Mouse (Mus musculus) forebrain, embryonic 15.5 days (tissue): ENCODE data around the gene Adgrv1. TPM values are rescaled to one million over a fixed set of nuclear protein-coding genes. Genes with fewer than 3 reads are reported as not detected.
A peak's percentile ranks its signal among the peaks of the same experiment; 100 is the strongest.
"Not testable (repeated sequence)": the region's sequence is repeated elsewhere in the genome, so short reads cannot be mapped to it uniquely, and the experiment has no call there.

Source experiments
- ATAC-seq: fragments of 200-750 bp; cut with Nextera tagmentation; replicated peaks from 2 replicates; pipeline ENCODE4 v1.8.0; 2017; ENCODE audit warnings: mild to moderate bottlenecking, moderate TSS enrichment, moderate library complexity
- H3K27ac ChIP-seq: fragments of 300-500 bp; sonication (generic); replicated peaks from 2 replicates; pipeline ENCODE4 v1.5.1; 2015; ENCODE audit warnings: mild to moderate bottlenecking, inconsistent platforms
- H3K27me3 ChIP-seq: fragments of 300-500 bp; sonication (generic); 2 replicates; pipeline ENCODE4 v1.6.1; 2015; ENCODE audit warnings: inconsistent platforms
- H3K36me3 ChIP-seq: fragments of 300-500 bp; sonication (generic); 2 replicates; pipeline ENCODE4 v1.6.1; 2015; ENCODE audit warnings: mild to moderate bottlenecking, inconsistent platforms
- H3K4me1 ChIP-seq: fragments of 300-500 bp; sonication (generic); 2 replicates; pipeline ENCODE4 v1.6.1; 2015; ENCODE audit warnings: inconsistent platforms
- H3K4me2 ChIP-seq: fragments of 300-500 bp; sonication (generic); replicated peaks from 2 replicates; pipeline ENCODE4 v1.6.1; 2015; ENCODE audit warnings: mild to moderate bottlenecking, inconsistent platforms
- H3K4me3 ChIP-seq: fragments of 300-500 bp; sonication (generic); 2 replicates; pipeline ENCODE4 v1.5.1; 2015; ENCODE audit warnings: mild to moderate bottlenecking, inconsistent platforms
- H3K9ac ChIP-seq: fragments of 300-500 bp; sonication (generic); replicated peaks from 2 replicates; pipeline ENCODE4 v1.6.1; 2015; ENCODE audit warnings: mild to moderate bottlenecking, inconsistent platforms
- H3K9me3 ChIP-seq: fragments of 300-500 bp; sonication (generic); 2 replicates; pipeline ENCODE4 v1.6.1; 2016; ENCODE audit warnings: inconsistent platforms
- WGBS: fragments of 180-500 bp; shearing (Covaris S2); methylation state at CpG from one replicate; pipeline ENCODE4 v1.1.7; 2015; ENCODE audit warnings: mixed read lengths; 5-methylcytosine and 5-hydroxymethylcytosine counted together
- polyA plus RNA-seq: library from polyadenylated mRNA; unstranded; fragments of >200 nt; fragmentation: Nextera tagmentation; extraction: Ambion mirVana; gene quantifications from 2 replicates; pipeline ENCODE4 v1.2.1, GENCODE M21; 2015

Gene Adgrv1
- polyA plus RNA-seq, 1 experiment from 2014 or later = 17.3 TPM

GRCm38 (mm10) chr13:81644047-81644565, 11.2 kb upstream of the Adgrv1 start:
- 91% methylated on average over 11 of the region's 11 CpGs for WGBS

GRCm38 (mm10) chr13:81642491-81643149, 9.7 kb upstream of the Adgrv1 start:
- H3K9me3 ChIP-seq = no peaks in the 10 kb centered on the region
- WGBS = 57% methylated on average over 7 of the region's 7 CpGs
- H3K4me1 ChIP-seq = peaks cover 19% of the 10 kb centered on the region
- no peaks in the 10 kb centered on the region for H3K27me3 ChIP-seq
- H3K27ac ChIP-seq = peak overlapping the region; percentile 34
- ATAC-seq = no peak
- no peak overlapping the region for H3K4me3 ChIP-seq
- no peaks in the 10 kb centered on the region for H3K36me3 ChIP-seq
- H3K9ac ChIP-seq = peak overlapping the region; percentile 22; the same call in 1 of the 2 replicates
- no peak overlapping the region for H3K4me2 ChIP-seq

More at GRCm38 (mm10) chr13:81644047-81644565, 11.2 kb upstream of the Adgrv1 start:
- Histone ChIP-seq H3K4me3 (no peak overlapping the region), H3K27me3 (no peaks in the 10 kb centered on the region), H3K36me3 (no peaks in the 10 kb centered on the region), H3K9ac (no peak overlapping the region), H3K4me2 (no peak overlapping the region), H3K9me3 (no peaks in the 10 kb centered on the region), H3K27ac (no peak overlapping the region), H3K4me1 (peaks cover 19% of the 10 kb centered on the region)
- ATAC-seq = no peak

GRCm38 (mm10) chr13:81641289-81642045, 8.5 kb upstream of the Adgrv1 start:
- H3K9me3 ChIP-seq = no peaks in the 10 kb centered on the region
- no peaks in the 10 kb centered on the region for H3K36me3 ChIP-seq
- H3K27ac ChIP-seq = peak overlapping the region; percentile 62
- no peaks in the 10 kb centered on the region for H3K27me3 ChIP-seq
- H3K4me1 ChIP-seq = peaks cover 19% of the 10 kb centered on the region
- peak overlapping the region; percentile 41 for H3K4me2 ChIP-seq
- H3K4me3 ChIP-seq = 0 out of 2 replicates have a peak overlapping the region, but pooled peaks have one; percentile 17
- H3K9ac ChIP-seq = 0 out of 2 replicates have a peak overlapping the region, but pooled peaks have one; percentile 37
- 1% methylated on average over 8 of the region's 8 CpGs for WGBS
- peak; percentile 80 for ATAC-seq

- H3K4me2 ChIP-seq = no peak overlapping the region
- no peaks in the 10 kb centered on the region for H3K27me3 ChIP-seq
- H3K9me3 ChIP-seq = no peaks in the 10 kb centered on the region
- ATAC-seq = peak; percentile 27; the same call in 1 of the 2 replicates
- no peak overlapping the region for H3K9ac ChIP-seq
- no peaks in the 10 kb centered on the region for H3K36me3 ChIP-seq
- no peak overlapping the region for H3K4me3 ChIP-seq
- WGBS = 17% methylated on average over 6 of the region's 6 CpGs
- H3K4me1 ChIP-seq = peaks cover 19% of the 10 kb centered on the region
- peak overlapping the region; percentile 62; the same call in 1 of the 2 replicates for H3K27ac ChIP-seq
Measured at GRCm38 (mm10) chr13:81640881-81641280, 7.9 kb upstream of the Adgrv1 start.

GRCm38 (mm10) chr13:81639624-81640023, 6.7 kb upstream of the Adgrv1 start:
- WGBS = 4% methylated on average over 4 of the region's 4 CpGs
- H3K9ac ChIP-seq = no peak overlapping the region
- no peaks in the 10 kb centered on the region for H3K9me3 ChIP-seq
- H3K4me1 ChIP-seq = peaks cover 19% of the 10 kb centered on the region
- no peaks in the 10 kb centered on the region for H3K27me3 ChIP-seq
- no peak overlapping the region for H3K4me3 ChIP-seq
- peak; percentile 57 for ATAC-seq
- no peak overlapping the region for H3K27ac ChIP-seq
- H3K36me3 ChIP-seq = no peaks in the 10 kb centered on the region
- no peak overlapping the region for H3K4me2 ChIP-seq

- Histone ChIP-seq H3K27ac (peak overlapping the region; percentile 63; the same call in 1 of the 2 replicates), H3K4me2 (peak overlapping the region; percentile 27; the same call in 1 of the 2 replicates), H3K4me3 (peak overlapping the region; percentile 11; the same call in 1 of the 2 replicates), H3K9me3 (no peaks in the 10 kb centered on the region), H3K27me3 (no peaks in the 10 kb centered on the region), H3K36me3 (no peaks in the 10 kb centered on the region), H3K4me1 (peaks cover 44% of the 10 kb centered on the region), H3K9ac (no peak overlapping the region)
- no peak for ATAC-seq
- WGBS = 4% methylated on average over 5 of the region's 5 CpGs
Measured at GRCm38 (mm10) chr13:81630566-81630965, 2.4 kb downstream of the Adgrv1 start.

- Histone ChIP-seq H3K9ac (no peak overlapping the region), H3K4me1 (peaks cover 44% of the 10 kb centered on the region), H3K27ac (peak overlapping the region; percentile 63), H3K9me3 (no peaks in the 10 kb centered on the region), H3K4me2 (no peak overlapping the region), H3K27me3 (no peaks in the 10 kb centered on the region), H3K36me3 (no peaks in the 10 kb centered on the region), H3K4me3 (no peak overlapping the region)
- 18% methylated on average over 3 of the region's 3 CpGs for WGBS
- peak; percentile 67 for ATAC-seq
Measured at GRCm38 (mm10) chr13:81629395-81629794, 3.6 kb downstream of the Adgrv1 start.

- peaks cover 44% of the 10 kb centered on the region for H3K4me1 ChIP-seq
- H3K9me3 ChIP-seq = no peaks in the 10 kb centered on the region
- WGBS = 4% methylated on average over 2 of the region's 2 CpGs
- no peaks in the 10 kb centered on the region for H3K36me3 ChIP-seq
- peak; percentile 54 for ATAC-seq
- H3K27ac ChIP-seq = peak overlapping the region; percentile 63
- no peak overlapping the region for H3K4me2 ChIP-seq
- H3K9ac ChIP-seq = no peak overlapping the region
- H3K27me3 ChIP-seq = no peaks in the 10 kb centered on the region
- no peak overlapping the region for H3K4me3 ChIP-seq
Measured at GRCm38 (mm10) chr13:81628631-81629190, 4.2 kb downstream of the Adgrv1 start.

- not testable (repeated sequence) for H3K27me3 ChIP-seq, H3K9me3 ChIP-seq, H3K4me3 ChIP-seq, H3K4me2 ChIP-seq, H3K9ac ChIP-seq, H3K36me3 ChIP-seq
- peak; percentile 26; the same call in 1 of the 2 replicates for ATAC-seq
- peaks cover 40% of the 10 kb centered on the region for H3K4me1 ChIP-seq
- WGBS = 38% methylated on average over 1 of the region's 1 CpGs
- H3K27ac ChIP-seq = peak overlapping the region; percentile 63
Measured at GRCm38 (mm10) chr13:81627861-81628260, 5.1 kb downstream of the Adgrv1 start.

- Histone ChIP-seq H3K4me3 (no peak overlapping the region), H3K9me3 (no peaks in the 10 kb centered on the region), H3K36me3 (no peaks in the 10 kb centered on the region), H3K27me3 (no peaks in the 10 kb centered on the region), H3K4me2 (no peak overlapping the region), H3K9ac (no peak overlapping the region), H3K27ac (no peak overlapping the region), H3K4me1 (no peaks in the 10 kb centered on the region)
- no peak for ATAC-seq
- WGBS = 89% methylated on average over 4 of the region's 4 CpGs
Measured at GRCm38 (mm10) chr13:81610349-81610748, 22.6 kb downstream of the Adgrv1 start.

- H3K9me3 ChIP-seq = no peaks in the 10 kb centered on the region; the same call in 1 of the 2 replicates
- 91% methylated on average over 2 of the region's 2 CpGs for WGBS
- H3K4me1 ChIP-seq = no peaks in the 10 kb centered on the region
- H3K4me3 ChIP-seq = no peak overlapping the region
- no peaks in the 10 kb centered on the region for H3K36me3 ChIP-seq
- no peak overlapping the region for H3K27ac ChIP-seq
- H3K4me2 ChIP-seq = no peak overlapping the region
- no peaks in the 10 kb centered on the region for H3K27me3 ChIP-seq
- ATAC-seq = no peak
- H3K9ac ChIP-seq = no peak overlapping the region
Measured at GRCm38 (mm10) chr13:81606991-81607390, 26.0 kb downstream of the Adgrv1 start.
